Mouse (Mus musculus) cerebellum, adult 8-10 months (tissue): ENCODE data around the gene Mfsd10.

Source experiments
- DNase-seq: peaks from one replicate; pipeline ENCODE4 v3.0.0; 2022

Gene Mfsd10

DNA sequence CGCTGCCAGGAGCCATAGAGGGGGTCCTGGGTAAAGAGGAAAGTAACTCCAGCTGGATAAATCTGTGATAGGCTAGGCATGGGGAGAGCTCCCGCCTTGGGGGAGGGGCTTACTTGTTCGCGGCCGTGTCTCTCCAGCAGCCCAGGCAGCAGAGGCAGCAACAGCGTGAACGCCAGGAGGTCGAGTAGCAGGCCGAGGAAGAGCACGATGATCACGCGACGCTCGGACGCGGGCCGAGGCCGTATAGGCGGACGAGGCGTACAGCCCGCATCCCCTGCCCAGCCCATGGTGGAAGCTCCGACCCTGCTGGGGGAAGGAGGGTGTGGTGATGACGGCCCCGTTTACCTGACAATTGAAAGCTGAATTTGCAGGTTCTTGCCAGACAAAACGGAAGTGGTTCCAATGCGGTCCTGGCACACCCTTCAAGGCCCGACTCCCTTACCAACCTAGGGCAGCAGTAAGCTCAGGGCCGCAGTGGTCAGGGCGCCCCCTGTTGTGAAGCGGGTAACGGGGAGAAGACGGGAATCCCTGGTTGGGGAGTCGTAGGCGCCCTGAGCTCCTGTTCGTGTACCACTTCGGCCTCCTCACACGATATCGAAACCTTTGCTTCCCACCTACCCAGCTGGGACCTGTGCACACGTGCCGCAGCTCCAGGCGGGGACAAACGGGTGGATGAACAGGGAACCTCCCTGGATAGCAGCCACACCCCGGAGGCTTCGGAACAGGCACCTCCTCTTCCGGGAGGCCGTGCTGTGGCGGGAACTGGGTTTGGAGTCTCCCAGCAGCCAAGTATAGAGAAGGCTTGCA is at the start of gene Mfsd10:
Gene Mfsd10, minus strand, starts transcription at position 732 of the 807 bp plus-strand sequence.
- peak; percentile 72 for DNase-seq

DNA sequence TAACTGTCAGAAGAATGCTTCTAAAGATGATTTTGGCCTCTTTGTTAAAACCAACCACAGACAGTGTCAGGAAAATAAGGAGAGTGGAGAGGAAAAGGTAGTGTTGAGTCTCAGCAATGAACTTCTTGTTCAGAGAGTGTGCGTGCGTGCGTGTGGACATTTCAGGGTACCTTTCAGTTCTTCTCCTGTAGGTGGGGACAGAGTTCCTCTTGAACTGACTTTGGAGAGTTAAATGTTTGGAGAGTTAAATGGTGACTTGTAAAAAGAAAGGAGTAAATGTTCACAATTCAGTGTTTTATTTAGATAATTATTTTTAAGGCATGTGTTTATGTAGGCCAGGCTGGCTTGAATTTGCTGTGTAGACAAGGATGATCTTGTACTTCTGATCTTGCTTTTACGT is 33.3 kb upstream of the Mfsd10 start:
- no peak for DNase-seq

DNA sequence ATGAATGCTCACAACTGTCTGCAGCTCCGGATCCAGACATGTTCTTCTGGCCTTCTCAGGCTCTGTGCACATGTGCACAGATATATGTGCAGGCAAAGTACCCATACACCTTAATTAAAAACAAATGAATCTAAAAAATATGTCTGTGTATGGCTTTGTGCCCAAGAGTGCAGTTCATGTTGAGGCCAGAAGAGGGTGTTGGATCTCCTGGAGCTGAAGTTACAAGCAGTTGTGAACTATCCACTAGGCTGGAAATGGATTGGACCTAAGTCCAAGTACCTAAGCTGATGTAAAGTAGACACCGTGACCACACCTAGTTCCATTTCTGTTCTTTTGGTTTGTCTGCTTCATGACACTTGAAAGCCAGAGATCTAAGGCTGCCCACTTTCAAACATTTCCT is 32.5 kb upstream of the Mfsd10 start:
- DNase-seq: no peak

DNA sequence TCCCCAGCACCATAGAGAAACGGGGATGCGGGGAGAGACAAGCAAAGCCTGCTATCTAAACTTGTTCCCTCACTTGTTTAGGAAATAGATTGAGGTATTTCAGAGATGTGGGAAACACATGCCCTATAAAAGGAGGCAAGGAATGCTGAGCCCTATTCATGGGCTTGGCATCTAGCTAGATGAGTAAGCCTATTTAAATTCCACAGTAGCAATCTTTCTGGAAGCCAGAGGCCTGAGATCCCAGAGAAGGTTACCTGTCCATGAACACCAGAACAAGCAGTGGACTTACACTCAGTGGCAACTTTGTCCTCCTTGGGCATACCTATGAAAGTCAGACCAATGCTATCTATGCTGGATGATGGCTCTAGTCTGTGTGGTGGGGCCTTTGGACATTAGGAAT is 26.2 kb upstream of the Mfsd10 start:
- no peak for DNase-seq

DNA sequence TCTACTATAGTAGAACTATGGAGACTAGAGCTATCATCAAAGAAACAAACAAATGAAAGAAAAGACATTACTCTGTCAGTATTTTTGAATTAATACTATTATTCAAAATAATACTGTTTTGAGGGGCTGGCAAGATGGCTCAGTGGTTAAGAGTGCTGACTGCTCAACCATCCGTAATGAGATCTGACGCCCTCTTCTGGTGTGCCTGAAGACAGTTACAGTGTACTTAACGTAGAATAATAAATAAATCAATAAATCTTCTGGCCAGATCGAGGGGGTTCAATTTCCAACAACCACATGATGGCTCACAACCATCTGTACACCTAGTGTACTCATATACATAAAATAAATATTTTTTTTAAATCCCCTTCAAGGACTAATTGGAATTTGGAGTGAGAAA is 24.9 kb upstream of the Mfsd10 start:
- no peak for DNase-seq

DNA sequence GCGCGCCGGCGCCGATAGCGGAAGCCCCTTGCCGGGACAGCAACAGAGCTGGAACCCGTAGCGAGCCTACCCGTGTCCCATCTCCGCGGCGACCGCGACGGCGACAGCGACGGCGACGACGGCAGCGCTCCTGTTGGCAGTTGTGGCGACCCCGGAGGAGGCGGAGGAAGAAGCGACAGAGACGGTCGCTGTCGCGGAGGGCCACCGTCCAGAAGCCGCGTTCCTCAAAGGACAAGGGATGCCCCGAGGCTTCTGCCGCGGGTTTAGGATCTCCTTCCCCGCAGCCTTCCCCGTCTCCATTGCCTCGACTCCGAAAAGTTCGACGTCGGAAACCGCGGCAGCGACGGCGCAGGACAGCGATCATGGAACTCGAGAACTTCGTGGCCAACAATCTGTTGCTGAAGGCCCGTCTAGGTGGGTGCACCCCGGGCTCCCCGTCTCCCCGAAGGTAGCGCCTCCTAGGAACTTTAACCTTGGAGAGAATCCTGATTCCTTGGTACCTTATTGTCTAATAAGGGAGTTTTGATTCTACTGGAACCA is 23.6 kb upstream of the Mfsd10 start:
- no peak for DNase-seq

DNA sequence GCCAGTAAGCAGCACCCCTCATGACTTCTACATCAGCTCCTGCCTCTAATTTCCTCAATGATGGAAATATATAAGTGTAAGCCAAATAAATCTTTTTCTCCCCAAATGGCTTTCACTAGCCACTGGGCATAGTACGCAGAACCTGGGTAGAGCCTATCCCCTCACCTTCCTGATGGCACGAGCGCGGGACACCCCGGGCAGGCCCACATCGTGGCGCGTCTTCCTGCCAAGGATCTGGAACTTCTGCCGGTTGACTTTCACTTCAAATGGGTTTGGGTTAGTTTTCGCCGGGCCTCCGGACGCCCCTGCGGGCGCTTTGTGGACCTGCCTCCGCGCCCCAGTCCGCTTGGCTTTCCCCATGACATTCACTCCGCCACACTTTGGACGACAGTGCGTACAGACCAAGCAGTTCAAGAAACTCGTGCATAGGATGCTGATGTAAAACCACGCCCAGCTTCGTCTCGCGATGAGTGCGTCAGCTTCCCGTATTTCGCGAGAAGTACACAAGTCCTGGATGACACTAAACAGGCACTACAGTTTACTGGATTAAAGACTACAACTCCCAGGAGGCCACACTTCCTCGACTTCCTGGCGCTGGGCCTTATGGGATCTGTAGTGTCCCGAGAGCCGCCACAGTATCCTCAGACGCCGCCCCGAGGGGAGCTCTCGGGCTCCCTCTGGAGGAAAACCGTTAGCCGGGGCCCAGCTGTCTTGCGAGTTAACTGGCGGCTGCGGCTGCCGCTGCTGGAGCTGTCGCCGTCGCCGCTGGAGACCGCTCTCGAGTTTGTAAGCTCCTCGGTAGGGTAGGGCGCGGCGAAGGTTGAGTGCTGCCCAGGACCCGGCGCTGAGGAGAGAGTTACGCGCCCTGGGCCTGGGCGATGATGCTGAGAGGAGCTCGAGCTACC is 22.9 kb upstream of the Mfsd10 start, which contains the start of the genes Nop14 and Grk4:
Gene Nop14, minus strand, starts transcription at position 463 of the 905 bp plus-strand sequence.
Gene Grk4, plus strand, starts transcription at position 694 of the 905 bp plus-strand sequence.
- peak; percentile 99 for DNase-seq

DNA sequence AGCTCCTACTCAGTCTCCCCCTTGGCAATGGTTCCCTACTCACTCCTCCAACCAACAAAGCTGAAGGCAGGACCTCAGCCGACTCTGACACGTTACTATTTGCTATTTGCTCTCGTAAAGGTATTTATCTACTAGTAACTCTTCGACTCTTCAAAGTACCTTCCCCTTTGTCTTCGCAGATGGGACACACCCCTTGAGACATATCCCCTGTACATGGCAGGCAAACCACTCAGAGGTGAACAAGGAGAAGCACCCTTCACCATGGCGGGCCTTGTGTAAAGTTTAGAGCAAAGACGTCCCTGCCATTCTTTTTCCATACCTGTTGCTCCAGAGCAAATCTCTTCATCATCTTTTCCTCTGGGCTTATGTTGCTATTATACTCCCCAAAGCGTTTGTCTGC is 20.5 kb upstream of the Mfsd10 start:
- no peak for DNase-seq

DNA sequence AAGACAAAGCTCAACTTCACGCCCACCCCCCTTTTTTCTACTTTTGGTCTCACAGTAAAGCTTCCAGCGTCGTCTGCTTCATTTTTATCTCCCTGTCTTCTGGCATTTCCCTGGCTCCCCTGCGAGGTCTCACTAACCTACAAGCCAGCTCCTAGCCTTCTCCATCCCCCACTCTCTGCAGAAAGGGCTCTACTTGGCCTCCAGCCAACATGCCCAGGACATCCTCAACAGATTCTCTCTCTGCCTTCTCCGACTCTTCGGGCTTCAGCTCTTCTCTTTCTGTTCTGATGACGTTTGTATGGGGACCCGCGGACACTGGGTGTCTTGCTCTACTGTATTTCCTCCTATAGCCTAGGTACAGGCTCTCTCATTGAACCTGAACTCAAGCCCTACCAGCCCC is 17.9 kb upstream of the Mfsd10 start:
- DNase-seq: no peak

DNA sequence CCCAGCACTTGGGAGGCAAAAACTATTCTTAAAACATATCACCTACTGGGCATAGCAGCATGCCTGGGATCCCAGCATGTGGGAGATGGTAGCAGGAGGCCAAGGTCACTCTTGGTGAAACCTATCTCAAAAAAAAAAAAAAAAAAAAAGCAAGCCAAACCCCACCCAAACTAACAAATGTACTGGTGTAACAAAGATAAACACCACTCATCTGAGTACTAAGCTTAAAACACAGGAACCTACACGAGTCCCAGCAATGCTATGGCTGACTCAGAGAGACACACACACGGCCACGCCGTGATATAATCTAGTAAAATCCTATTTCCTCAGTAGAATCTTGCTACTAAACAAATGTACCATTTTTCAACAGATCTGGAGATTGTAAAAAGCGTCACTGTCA is 15.9 kb upstream of the Mfsd10 start:
- DNase-seq: no peak

DNA sequence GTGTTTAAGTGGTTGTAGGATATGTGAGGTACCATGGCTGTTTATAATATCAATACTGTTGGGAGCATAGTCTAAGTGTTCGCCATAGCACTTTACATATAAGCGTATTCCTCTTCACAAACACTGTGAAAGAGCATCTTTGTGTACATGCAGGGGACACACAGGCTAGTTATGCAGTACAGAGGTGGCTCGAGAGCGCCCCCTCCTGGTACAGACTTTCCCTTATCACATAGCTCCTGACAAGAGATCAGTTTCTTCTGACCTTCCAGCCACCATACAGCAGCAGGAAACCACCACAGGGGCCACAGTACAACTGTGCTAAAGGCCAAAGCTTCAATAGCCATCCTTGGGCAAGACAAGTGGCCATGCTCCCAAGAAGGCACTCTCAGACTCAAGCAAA is 10.6 kb upstream of the Mfsd10 start:
- DNase-seq: peak; percentile 70

DNA sequence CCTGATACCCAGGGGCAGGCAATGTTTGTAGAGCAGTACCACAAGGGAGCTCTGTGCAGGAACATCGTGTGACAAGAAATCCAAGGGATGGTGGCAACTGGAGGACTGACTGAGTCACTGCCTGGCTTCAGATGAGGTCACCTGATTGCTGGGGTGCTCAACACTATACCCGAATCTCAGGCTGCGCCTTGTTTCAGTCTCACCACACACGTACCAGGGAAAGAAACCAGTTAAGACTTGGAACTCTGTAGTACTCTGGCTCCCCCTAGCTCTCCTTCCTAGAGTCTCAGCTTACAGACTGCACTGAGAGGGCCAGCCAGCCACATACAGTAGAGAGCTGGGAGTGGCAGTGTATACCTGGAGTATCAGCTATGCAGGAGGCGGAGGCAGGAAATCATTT is 5.9 kb upstream of the Mfsd10 start:
- no peak for DNase-seq

DNA sequence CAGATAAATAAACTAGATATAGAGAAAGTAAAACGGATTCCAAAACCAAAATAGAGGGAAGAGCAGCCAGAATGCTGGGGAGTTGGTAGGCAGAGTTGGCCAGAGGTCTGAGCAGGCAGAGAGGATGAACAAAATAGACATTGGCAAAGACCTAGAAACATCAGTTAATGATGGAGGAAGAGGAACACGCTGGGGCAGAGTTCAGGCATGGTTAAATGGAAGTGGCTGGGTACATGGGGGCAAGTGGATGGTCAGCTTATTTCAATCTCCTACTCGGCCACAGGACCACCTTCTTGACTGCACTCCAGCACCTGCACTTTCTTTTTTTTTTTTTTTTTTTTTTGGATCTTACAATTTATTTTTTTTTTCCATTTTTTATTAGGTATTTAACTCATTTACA is 5.0 kb upstream of the Mfsd10 start:
- DNase-seq: no peak

DNA sequence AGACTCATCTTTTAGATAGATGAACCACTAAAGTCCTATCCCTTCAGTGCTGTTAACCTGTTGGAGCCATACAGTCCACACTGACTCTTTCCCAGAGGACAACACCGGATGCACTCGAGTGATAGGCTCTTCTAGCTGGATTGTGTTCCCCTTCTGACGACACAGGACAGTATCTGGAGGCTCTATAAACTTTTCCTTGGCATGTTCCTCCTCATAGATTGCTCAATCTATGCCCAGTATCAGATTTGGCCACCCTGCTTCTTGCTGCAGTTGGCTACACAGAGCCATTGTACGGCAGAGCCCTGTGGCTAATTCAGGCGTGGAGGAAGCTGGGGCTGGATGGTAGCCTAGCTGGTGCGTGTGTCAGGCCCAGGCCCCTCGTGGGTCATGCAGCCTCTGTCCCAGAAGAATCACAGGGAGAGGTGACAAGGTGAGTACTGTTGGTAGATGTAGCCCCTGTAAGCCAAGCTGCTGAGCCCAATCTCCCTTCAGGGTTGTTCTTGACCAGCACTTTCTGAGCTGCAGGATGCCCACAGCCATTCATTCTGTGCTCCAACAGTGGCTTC is 662 bp upstream of the Mfsd10 start:
- no peak for DNase-seq

DNA sequence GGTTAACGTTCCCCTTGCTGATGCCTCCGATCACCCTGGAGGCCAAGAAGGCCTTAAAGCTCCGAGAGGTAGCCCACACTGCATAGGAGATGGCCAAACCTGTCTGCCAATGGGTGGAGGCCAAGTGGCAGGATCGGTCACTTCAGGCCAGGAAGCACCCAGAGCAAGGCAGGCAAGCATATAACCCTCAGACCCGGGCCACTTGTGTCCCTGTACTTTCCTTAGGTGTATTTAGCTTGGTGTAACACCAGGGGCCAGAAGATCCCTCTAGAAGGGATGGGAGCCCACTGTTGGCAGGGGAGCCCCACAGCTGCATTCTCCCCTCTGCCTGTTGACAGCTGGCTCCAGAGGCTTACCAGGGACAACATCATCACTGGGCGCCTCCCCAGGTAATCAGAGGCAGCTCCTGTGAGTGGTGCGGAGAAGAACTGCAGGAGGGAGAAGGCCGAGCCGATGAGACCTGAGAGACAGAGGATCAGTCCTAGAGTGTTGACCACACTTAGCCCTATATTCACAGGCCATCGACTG is 1.3 kb downstream of the Mfsd10 start:
- DNase-seq: peak; percentile 36

DNA sequence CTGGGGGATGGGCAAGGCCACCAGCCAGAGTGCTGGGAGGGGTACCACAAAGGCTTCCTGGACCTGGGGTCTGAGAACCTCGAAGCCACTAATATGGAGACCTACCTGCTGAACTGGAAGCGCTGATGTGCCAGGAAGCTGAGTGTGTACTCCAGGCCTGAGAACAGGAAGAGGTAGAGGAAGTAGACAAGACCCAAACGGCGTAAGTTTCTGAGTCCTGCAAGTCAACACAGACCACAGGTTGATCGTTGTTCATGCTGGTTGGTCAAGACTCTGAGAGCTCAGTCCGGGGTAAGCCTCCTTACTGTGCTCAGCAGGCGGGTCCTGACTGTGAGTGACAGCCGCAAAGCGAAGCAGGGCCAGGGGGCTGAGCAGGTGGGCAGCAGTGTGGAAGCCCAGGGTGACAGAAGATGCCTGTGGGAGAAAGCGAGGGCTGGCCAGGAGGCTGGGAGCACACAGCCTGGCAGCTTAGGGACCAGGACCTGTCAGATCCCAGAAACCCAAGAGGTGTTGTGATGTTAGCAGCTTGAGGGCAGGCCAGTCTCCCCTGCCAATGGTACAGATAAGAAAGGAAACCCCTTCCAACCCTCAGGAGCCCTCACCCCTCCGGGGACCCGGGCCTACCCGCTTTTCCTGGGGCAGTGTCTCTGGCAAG is 2.1 kb downstream of the Mfsd10 start:
- DNase-seq: no peak

DNA sequence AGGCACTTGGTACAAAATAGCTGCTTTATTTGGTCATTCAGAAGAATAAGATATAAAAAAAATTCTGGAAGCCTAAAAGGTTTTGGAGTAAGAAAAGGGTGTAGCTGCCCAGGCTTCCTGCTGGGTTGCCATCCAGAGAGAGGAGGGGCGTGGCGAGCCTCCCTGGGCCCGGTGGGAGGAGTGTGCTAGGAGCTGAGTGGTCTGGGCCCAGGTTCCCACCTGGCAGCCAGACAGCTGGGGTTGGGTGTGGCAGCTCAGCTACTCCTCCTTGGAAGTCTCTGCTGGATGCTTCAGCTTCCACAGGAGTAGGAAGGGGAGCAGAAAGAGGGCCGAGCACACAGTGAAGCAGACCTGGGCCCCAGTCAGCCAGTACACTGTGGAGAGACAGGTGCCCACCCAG is 3.4 kb downstream of the Mfsd10 start:
- DNase-seq: no peak

DNA sequence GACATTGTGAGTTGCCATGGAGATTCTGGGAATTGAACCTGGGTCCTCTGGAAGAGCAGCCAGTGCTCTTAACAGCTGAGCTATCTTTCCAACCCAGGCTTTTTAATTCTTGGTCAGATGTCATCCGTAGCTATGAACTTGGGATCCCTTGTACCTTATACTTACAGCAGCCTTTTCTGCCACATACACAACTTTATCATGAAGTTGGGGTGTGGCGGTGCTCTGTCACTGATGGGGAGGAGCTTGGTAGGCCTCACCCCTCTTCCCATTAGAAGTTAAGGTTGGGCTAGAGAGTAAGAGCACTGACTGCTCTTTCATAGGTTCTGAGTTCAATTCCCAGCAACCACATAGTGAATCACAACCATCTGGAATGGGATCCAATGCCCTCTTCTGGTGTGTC is 4.0 kb downstream of the Mfsd10 start:
- DNase-seq: no peak

DNA sequence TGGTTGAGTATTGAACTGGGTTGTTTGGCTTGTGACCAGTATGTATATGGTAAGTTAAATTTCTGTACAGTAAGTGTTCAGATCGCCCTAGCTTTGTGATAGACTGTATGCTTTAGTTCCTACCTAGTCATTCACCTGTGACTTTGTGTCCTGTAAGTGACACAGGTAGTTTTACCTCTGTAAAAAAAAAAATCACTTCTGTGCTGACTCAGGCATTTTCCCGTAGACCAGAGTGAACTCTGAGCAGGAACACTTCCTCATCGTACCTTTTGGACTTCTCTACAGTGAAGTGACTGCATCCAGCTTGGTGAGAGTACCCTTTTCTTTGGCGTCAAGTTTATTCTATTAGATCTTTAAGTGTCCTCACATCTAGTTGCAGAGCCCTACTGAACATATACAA is 27.0 kb downstream of the Mfsd10 start:
- no peak for DNase-seq

DNA sequence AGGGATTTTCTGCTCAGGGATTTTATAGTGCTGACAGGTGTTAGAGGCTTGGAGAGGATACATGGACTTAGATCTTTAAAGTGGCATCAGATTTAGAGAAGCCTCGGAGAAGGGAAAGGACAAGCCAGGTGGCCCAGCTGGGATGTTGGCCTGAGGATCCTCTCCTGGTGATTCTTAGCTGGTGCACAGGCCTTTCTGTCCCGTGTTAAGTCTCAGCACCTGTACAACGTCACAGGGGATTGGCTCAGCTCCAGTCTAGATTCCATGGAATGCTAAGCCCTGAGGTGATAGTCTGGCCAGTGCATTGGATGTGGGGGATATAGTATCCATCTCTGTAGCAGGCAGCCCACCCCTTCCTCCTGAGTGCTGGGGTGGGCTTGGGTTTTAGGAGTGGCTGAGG is 28.8 kb downstream of the Mfsd10 start:
- peak; percentile 39 for DNase-seq

DNA sequence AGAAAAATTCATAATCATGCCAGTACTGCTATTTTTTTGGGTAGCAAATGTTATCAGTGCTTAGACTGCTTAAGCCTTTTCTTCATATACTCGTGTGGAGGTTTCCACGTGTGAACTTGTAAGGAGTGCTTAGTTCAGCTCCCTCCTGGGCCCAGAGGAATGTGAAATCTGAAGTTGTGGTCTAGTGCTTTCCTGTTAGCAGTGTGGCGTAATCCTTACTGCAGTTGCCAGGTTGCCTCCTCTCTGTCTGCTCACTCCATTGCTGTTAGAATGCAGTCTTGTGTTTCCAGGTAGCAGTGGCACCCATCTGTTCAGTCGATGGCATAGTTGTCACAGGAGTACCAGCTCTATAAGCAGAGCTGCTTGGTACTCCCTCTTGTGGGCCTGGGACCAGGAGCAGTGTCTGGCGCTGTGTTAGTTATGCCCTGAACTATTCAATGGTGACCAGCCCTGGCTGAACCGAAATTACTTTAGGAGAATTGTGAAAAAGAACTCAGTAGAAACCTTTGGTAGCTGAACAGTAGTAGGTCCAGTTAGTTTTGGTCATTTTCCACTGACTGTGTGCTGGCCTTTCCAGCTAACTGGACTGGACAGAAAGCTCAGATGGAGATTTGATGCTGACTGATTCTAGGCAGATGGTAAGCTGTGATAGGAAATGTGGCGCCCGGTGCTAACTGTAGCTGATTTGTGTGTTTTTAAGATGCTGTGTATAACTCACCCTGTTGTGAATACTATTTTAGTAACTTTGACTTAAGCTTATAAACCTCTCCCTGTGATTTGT is 29.7 kb downstream of the Mfsd10 start:
- peak; percentile 39 for DNase-seq

DNA sequence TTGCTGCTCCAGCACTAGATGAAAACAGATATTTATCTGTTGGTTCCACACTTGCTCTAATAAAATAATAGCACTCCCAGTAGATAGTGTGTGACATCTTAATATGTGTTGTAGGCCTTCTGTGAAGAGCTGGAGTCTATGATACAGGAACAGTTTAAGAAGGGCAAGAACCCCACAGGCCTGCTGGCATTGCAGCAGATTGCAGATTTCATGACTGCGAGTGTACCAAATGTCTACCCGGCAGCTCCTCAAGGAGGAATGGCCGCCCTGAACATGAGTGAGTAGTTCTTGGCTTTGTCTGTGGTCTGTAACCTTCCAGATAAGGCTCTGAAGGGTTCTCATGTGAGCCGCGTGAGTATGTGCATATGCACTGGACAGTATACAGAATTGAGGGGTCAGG is 32.4 kb downstream of the Mfsd10 start:
- no peak for DNase-seq
